Mouse (Mus musculus): ENCODE measurements around the gene A730015C16Rik.

DNA sequence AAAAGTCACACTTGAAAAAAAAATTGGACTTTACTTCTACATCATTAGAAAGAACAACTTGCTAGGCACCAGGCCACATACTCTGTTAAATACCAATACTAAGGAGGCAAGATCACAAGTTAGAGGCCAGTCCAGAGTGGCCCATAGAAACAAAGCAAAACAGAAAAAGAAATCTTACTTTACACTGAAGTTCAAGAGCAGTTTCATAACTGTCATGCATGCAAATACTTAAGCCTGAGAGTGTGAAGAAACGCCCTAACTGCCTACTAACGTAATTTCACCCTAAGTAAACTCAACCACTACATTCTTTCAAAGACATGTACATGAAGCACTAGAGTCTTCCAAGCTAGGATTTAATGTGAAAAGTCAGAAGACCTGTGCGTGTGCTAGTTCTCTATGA, 22.7 kb downstream of the A730015C16Rik start:
- TF ChIP-seq CTCF (IDR thresholded peaks at IDR 0.05; ENCODE audit: low read depth, low read length) (no peak), POLR2A (IDR thresholded peaks at IDR 0.05; ENCODE audit: extremely low read depth, insufficient read depth, low read length) (no peak)
